Mouse (Mus musculus): ENCODE data around the gene Zfp790.
"Not testable (repeated sequence)": the region's sequence is repeated elsewhere in the genome, so short reads cannot be mapped to it uniquely, and the experiment has no call there.

The Zfp790 gene

GRCm38 (mm10) chr7:29842105-29842504 is 26.2 kb downstream of the Zfp790 start:
- no peak for DNase-seq (ENCODE audit: low read depth, low spot score)

- DNase-seq (ENCODE audit: low read depth, low spot score): no peak
These were observed 28.7 kb downstream of the Zfp790 start for GRCm38 (mm10) chr7:29844616-29845015.

- DNase-seq (ENCODE audit: low read depth, low spot score): peak; percentile 51
These were observed 36.9 kb downstream of the Zfp790 start for GRCm38 (mm10) chr7:29852831-29853218.

- peak; percentile 91 for DNase-seq (ENCODE audit: low read depth, low spot score)
These were observed 37.4 kb downstream of the Zfp790 start, which contains the start of gene Zfp940 for GRCm38 (mm10) chr7:29853219-29853842. Gene Zfp940, minus strand, starts transcription at chr7:29853669.

- peak; percentile 88 for DNase-seq (ENCODE audit: low read depth, low spot score)
These were observed 43.9 kb downstream of the Zfp790 start, which contains the start of gene Zfp420 for GRCm38 (mm10) chr7:29859532-29860517. Gene Zfp420, plus strand, starts transcription at chr7:29859979.

- peak; percentile 80 for DNase-seq (ENCODE audit: low read depth, low spot score)
These were observed 45.7 kb downstream of the Zfp790 start for GRCm38 (mm10) chr7:29861660-29862059.

GRCm38 (mm10) chr7:29874256-29874655 is 58.3 kb downstream of the Zfp790 start:
- DNase-seq (ENCODE audit: low read depth, low spot score): no peak

- not testable (repeated sequence) for DNase-seq (ENCODE audit: low read depth, low spot score)
These were observed 61.6 kb downstream of the Zfp790 start for GRCm38 (mm10) chr7:29877561-29877960.

GRCm38 (mm10) chr7:29880056-29880455 is 64.1 kb downstream of the Zfp790 start:
- DNase-seq (ENCODE audit: low read depth, low spot score): no peak

Measured in A20 (cell line).